Mouse (Mus musculus) adrenal gland, postnatal 14 days (tissue): Measurements from ENCODE around the gene Nkapd1. TPM values are rescaled to one million over a fixed set of nuclear protein-coding genes. Genes with fewer than 3 reads are reported as not detected.

ENCODE experiments used
- total RNA-seq: library from RNA; stranded (reverse); gene quantifications from 2 replicates; pipeline ENCODE4 v1.2.3, GENCODE M21; 2021

Nkapd1 gene
- total RNA-seq, 1 experiment from 2014 or later = 24.3 TPM

Other genes with a start within 250 kb of the Nkapd1 start
- gene Plet1, start 122.9 kb downstream of the Nkapd1 start, total RNA-seq = 0.33 and 0.41 TPM in 2 replicates
- gene Pts, start 88.7 kb downstream of the Nkapd1 start, total RNA-seq = 68.9 and 73.9 TPM in 2 replicates
- gene Il18, start 62.6 kb downstream of the Nkapd1 start, total RNA-seq = 5.7 and 8.4 TPM in 2 replicates
- gene Bco2, start 62.3 kb downstream of the Nkapd1 start, total RNA-seq = 2.1 and 3.7 TPM in 2 replicates
- not detected in 2 replicates for gene Tex12, start 56.1 kb downstream of the Nkapd1 start, total RNA-seq
- gene Sdhd, start 13.7 kb downstream of the Nkapd1 start, total RNA-seq = 554 and 565 TPM in 2 replicates
- gene Timm8b, start 13.6 kb downstream of the Nkapd1 start, total RNA-seq = 171 and 184 TPM in 2 replicates
- 1.6 and 1.9 TPM in 2 replicates for gene Pih1d2, start 143 bp downstream of the Nkapd1 start, total RNA-seq
- gene Dlat, start 42.3 kb upstream of the Nkapd1 start, total RNA-seq = 252 and 279 TPM in 2 replicates
- 8.4 and 9.5 TPM in 2 replicates for gene Dixdc1, start 122.1 kb upstream of the Nkapd1 start, total RNA-seq
- gene 2310030G06Rik, start 129.1 kb upstream of the Nkapd1 start, total RNA-seq = 6.6 and 6.9 TPM in 2 replicates
- gene Cryab, start 133.9 kb upstream of the Nkapd1 start, total RNA-seq = 21.4 and 29.2 TPM in 2 replicates
- gene Hspb2, start 134.9 kb upstream of the Nkapd1 start, total RNA-seq = 1.5 and 1.9 TPM in 2 replicates
- 5.7 and 6.4 TPM in 2 replicates for gene Fdxacb1, start 150.8 kb upstream of the Nkapd1 start, total RNA-seq
- gene Alg9, start 157.6 kb upstream of the Nkapd1 start, total RNA-seq = 26.0 and 28.4 TPM in 2 replicates
- gene 1110032A03Rik, start 158.1 kb upstream of the Nkapd1 start, total RNA-seq = 35.5 and 37.2 TPM in 2 replicates
- gene Ppp2r1b, start 227.8 kb upstream of the Nkapd1 start, total RNA-seq = 32.3 and 34.4 TPM in 2 replicates